Mouse (Mus musculus) heart, postnatal 0 days (tissue): Measurements from ENCODE around the gene Trim32. TPM values are rescaled to one million over a fixed set of nuclear protein-coding genes. Genes with fewer than 3 reads are reported as not detected.

Experiments used
- ATAC-seq: fragments of 200-750 bp; cut with Nextera tagmentation; 2 replicates; pipeline ENCODE4 v1.8.0; 2017; ENCODE audit warnings: low read depth, moderate number of reproducible peaks, moderate library complexity; ENCODE audit not compliant: insufficient read depth
- DNase-seq: peaks from one replicate; pipeline ENCODE4 v3.0.0-alpha.2; 2016; ENCODE audit warnings: low spot score
- H3K27ac ChIP-seq: fragments of 300-500 bp; sonication (generic); 2 replicates; pipeline ENCODE4 v1.5.1; 2014; ENCODE audit warnings: low read depth, mild to moderate bottlenecking
- H3K27me3 ChIP-seq: fragments of 300-500 bp; sonication (generic); 2 replicates; pipeline ENCODE4 v1.6.1; 2014; ENCODE audit warnings: low read length, mixed read lengths; ENCODE audit not compliant: control insufficient read depth, insufficient read depth
- H3K36me3 ChIP-seq: fragments of 300-500 bp; sonication (generic); replicated peaks from 2 replicates; pipeline ENCODE4 v1.6.1; 2014; ENCODE audit warnings: low read length, mixed read lengths; ENCODE audit not compliant: control insufficient read depth, insufficient read depth
- H3K4me1 ChIP-seq: fragments of 300-500 bp; sonication (generic); 2 replicates; pipeline ENCODE4 v1.6.1; 2014; ENCODE audit warnings: antibody characterized with exemption; ENCODE audit not compliant: control insufficient read depth, insufficient read depth
- H3K4me2 ChIP-seq: fragments of 300-500 bp; sonication (generic); 2 replicates; pipeline ENCODE4 v1.6.1; 2014; ENCODE audit warnings: low read depth, mild to moderate bottlenecking, low read length, moderate library complexity
- H3K4me3 ChIP-seq: fragments of 300-500 bp; sonication (generic); 2 replicates; pipeline ENCODE4 v1.5.1; 2014; ENCODE audit warnings: low read depth, low read length
- H3K9ac ChIP-seq: fragments of 300-500 bp; sonication (generic); replicated peaks from 2 replicates; pipeline ENCODE4 v1.6.1; 2014; ENCODE audit warnings: low read depth, low read length, mixed read lengths
- H3K9me3 ChIP-seq: fragments of 300-500 bp; sonication (generic); replicated peaks from 2 replicates; pipeline ENCODE4 v1.6.1; 2016; ENCODE audit warnings: low read length; ENCODE audit not compliant: control insufficient read depth
- CTCF ChIP-seq: IDR thresholded peaks from 2 replicates; pipeline ENCODE4 v1.5.1; 2016; ENCODE audit warnings: antibody characterized with exemption, control low read depth, low read depth
- EP300 ChIP-seq: IDR thresholded peaks from 2 replicates; pipeline ENCODE4 v1.6.1; 2016; ENCODE audit warnings: antibody characterized with exemption, low read depth
- WGBS: fragments of 180-500 bp; shearing (Covaris S2); extraction: QIAGEN DNeasy Blood & Tissue Kit; methylation state at CpG from one replicate; pipeline ENCODE4 v1.1.7; 2014; 5-methylcytosine and 5-hydroxymethylcytosine counted together
- polyA plus RNA-seq: library from polyadenylated mRNA; unstranded; fragments of >200 nt; fragmentation: Nextera tagmentation; extraction: Ambion mirVana; gene quantifications from 2 replicates; pipeline ENCODE4 v1.2.1, GENCODE M21; 2015
- total RNA-seq: library from RNA; depleted of rRNA; stranded (reverse); fragments of >200 nt; gene quantifications from 2 replicates; pipeline ENCODE4 v1.2.3, GENCODE M21; 2014; ENCODE audit warnings: low replicate concordance

The Trim32 gene
- total and polyA plus RNA-seq, 2 experiments from 2014 or later = 15.0 to 40.0 TPM

GRCm38 (mm10) chr4:65594601-65595369 lies 10.0 kb upstream of the Trim32 start:
- DNase-seq = no peak
- Histone ChIP-seq H3K4me3 (no peak overlapping the region), H3K4me1 (no peaks in the 10 kb centered on the region), H3K4me2 (no peak overlapping the region), H3K27ac (no peak overlapping the region), H3K27me3 (no peaks in the 10 kb centered on the region), H3K36me3 (no peaks in the 10 kb centered on the region), H3K9me3 (no peaks in the 10 kb centered on the region), H3K9ac (no peak overlapping the region)
- no peak for ATAC-seq
- WGBS = 50% methylated on average over 5 of the region's 5 CpGs
- TF ChIP-seq EP300 (no peak), CTCF (no peak)

GRCm38 (mm10) chr4:65605151-65605702 lies 441 bp downstream of the Trim32 start:
- Histone ChIP-seq H3K9me3 (no peaks in the 10 kb centered on the region), H3K27me3 (no peaks in the 10 kb centered on the region), H3K36me3 (no peaks in the 10 kb centered on the region), H3K27ac (0 out of 2 replicates have a peak overlapping the region, but pooled peaks have one; percentile 5), H3K4me2 (peak overlapping the region; percentile 78), H3K4me1 (peaks cover 27% of the 10 kb centered on the region), H3K9ac (peak overlapping the region; percentile 68), H3K4me3 (peak overlapping the region; percentile 72)
- TF ChIP-seq EP300 (no peak), CTCF (no peak)
- WGBS = under 1% methylated on average over 21 of the region's 21 CpGs
- ATAC-seq (peak; percentile 63), DNase-seq (no peak)

DNA sequence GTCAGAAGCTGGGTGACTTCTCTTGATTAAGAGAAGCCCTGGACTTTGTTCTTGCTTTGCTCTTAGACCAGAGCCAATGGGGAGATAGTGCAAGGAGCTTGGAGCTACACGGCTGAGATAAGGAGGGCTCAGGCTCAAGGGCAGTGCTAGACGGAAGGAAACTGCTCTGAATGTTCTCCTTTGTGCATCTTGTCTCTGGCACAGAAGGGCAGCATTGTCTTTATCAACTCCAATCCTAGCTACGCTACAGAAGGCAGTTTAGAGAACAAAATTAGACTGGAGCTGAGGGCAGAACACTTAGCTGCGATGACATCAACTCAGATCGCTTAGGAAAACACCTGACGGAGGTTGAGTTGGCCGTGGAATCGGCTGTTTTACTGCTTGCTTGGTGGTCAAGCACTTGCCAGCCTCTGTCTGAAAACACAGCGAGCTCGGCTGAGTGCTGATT lies 2.4 kb downstream of the Trim32 start:
- peak overlapping the region; percentile 78 for H3K4me2 ChIP-seq
- H3K4me1 ChIP-seq = peaks cover 27% of the 10 kb centered on the region
- peak overlapping the region; percentile 63 for H3K27ac ChIP-seq
- peak overlapping the region; percentile 34; the same call in 1 of the 2 replicates for H3K9ac ChIP-seq
- TF ChIP-seq EP300 (no peak), CTCF (no peak)
- no peaks in the 10 kb centered on the region for H3K9me3 ChIP-seq
- DNase-seq = peak; percentile 62
- peak overlapping the region; percentile 24 for H3K4me3 ChIP-seq
- ATAC-seq = peak; percentile 14; the same call in 1 of the 2 replicates
- 17% methylated on average over 10 of the region's 10 CpGs for WGBS
- no peaks in the 10 kb centered on the region for H3K27me3 ChIP-seq
- H3K36me3 ChIP-seq = no peaks in the 10 kb centered on the region

GRCm38 (mm10) chr4:65608112-65608511 lies 3.3 kb downstream of the Trim32 start:
- no peak overlapping the region for H3K4me2 ChIP-seq
- no peaks in the 10 kb centered on the region for H3K27me3 ChIP-seq
- H3K4me1 ChIP-seq = peaks cover 27% of the 10 kb centered on the region
- no peak overlapping the region for H3K27ac ChIP-seq
- H3K9ac ChIP-seq = no peak overlapping the region
- no peaks in the 10 kb centered on the region for H3K9me3 ChIP-seq
- TF ChIP-seq CTCF (no peak), EP300 (no peak)
- no peak for DNase-seq
- no peak for ATAC-seq
- peaks cover 2% of the 10 kb centered on the region for H3K36me3 ChIP-seq
- WGBS = 79% methylated on average over 4 of the region's 4 CpGs
- H3K4me3 ChIP-seq = no peak overlapping the region

GRCm38 (mm10) chr4:65610329-65610728 lies 5.5 kb downstream of the Trim32 start:
- 79% methylated on average over 5 of the region's 5 CpGs for WGBS
- Histone ChIP-seq H3K4me3 (no peak overlapping the region), H3K27ac (no peak overlapping the region), H3K27me3 (no peaks in the 10 kb centered on the region), H3K9me3 (no peaks in the 10 kb centered on the region), H3K4me1 (peaks cover 24% of the 10 kb centered on the region), H3K4me2 (no peak overlapping the region), H3K9ac (no peak overlapping the region), H3K36me3 (peaks cover 24% of the 10 kb centered on the region)
- no peak for TF ChIP-seq CTCF
- TF ChIP-seq EP300 = no peak
- no peak for ATAC-seq
- no peak for DNase-seq
